Mouse (Mus musculus): ENCODE results near the gene Ipo7. TPM values are rescaled to one million over a fixed set of nuclear protein-coding genes. Genes with fewer than 3 reads are reported as not detected.

Ipo7 gene
- polyA plus RNA-seq, 1 experiment from 2014 or later: 57.6 TPM

DNA sequence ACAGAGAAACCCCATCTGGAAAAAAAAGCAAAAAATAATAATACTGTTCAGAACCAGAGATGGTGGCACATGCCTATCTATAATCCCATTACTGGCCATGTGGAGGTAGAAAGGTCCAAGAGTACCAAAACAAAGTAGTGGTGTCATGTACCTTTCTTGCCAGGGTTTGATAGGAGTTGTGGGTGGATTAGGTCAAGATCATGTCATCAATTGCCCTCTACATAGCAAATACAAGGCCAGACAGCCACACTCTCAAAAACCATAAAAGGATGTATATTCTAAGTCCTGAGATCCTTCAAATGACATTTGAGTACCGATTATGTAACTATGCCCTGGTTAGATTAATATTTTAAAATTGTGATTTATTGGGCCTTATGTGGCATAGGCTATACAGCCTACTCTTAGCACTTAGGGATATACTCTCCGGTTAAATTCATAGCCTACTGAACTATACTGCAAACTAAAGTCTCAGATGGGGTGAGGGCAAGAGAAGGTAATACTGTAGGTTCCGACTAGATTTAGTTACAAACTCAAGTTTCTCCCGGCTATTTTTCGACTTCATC is 42.1 kb downstream of the Ipo7 start:
- H3K4me1 ChIP-seq (replicated peaks; ENCODE audit: control insufficient read depth, insufficient read depth, low read length): peaks cover 21% of the 10 kb centered on the region
- H3K27ac ChIP-seq (ENCODE audit: low read length): peak overlapping the region; percentile 99
- peak overlapping the region; percentile 70 for H3K4me3 ChIP-seq (replicated peaks; ENCODE audit: low read length)
- H3K4me2 ChIP-seq (ENCODE audit: low read length): peak overlapping the region; percentile 91
- H3K36me3 ChIP-seq (ENCODE audit: control insufficient read depth, insufficient read depth): peaks cover 6% of the 10 kb centered on the region; the same call in 1 of the 2 replicates
- no peaks in the 10 kb centered on the region for H3K9me3 ChIP-seq (ENCODE audit: control insufficient read depth, low read length)
- H3K27me3 ChIP-seq (replicated peaks; ENCODE audit: control insufficient read depth, insufficient read depth, low read length): no peaks in the 10 kb centered on the region
- no peak for ATAC-seq
- WGBS: 19% methylated on average over 5 of the region's 5 CpGs
- H3K9ac ChIP-seq (replicated peaks; ENCODE audit: low read depth, low read length): peak overlapping the region; percentile 99

DNA sequence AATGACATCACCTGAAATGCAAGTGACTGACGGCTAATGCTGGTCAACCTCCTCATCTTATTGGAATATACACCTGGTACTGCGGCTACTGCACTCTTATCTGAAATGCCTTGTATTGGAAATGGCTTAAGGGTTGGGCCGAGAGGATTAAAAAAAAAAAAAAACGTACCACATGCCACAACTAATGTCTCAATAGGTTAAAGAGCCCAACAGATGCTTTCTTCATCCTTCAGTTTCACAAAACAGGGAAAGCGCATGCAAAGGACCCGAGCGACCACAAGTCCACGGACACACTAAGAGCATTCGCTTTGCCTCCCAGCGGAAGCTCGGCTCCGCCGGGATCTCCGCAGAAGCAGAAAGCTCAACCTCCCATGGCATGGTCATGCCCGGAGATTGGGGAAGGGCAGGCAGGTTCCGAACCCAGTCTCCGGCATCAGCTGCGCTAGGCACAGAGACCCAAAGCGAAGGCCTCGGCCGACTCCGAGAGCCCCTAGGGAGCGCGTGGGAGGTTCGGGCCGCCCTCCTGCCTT is 42.7 kb downstream of the Ipo7 start:
- Histone ChIP-seq H3K27ac (ENCODE audit: low read length) (peak overlapping the region; percentile 99), H3K4me1 (replicated peaks; ENCODE audit: control insufficient read depth, insufficient read depth, low read length) (peaks cover 21% of the 10 kb centered on the region), H3K9ac (replicated peaks; ENCODE audit: low read depth, low read length) (peak overlapping the region; percentile 99), H3K36me3 (ENCODE audit: control insufficient read depth, insufficient read depth) (peaks cover 6% of the 10 kb centered on the region; the same call in 1 of the 2 replicates), H3K4me3 (replicated peaks; ENCODE audit: low read length) (peak overlapping the region; percentile 70), H3K27me3 (replicated peaks; ENCODE audit: control insufficient read depth, insufficient read depth, low read length) (no peaks in the 10 kb centered on the region), H3K9me3 (ENCODE audit: control insufficient read depth, low read length) (no peaks in the 10 kb centered on the region), H3K4me2 (ENCODE audit: low read length) (peak overlapping the region; percentile 91)
- ATAC-seq: peak; percentile 13
- WGBS: under 1% methylated on average over 26 of the region's 26 CpGs

DNA sequence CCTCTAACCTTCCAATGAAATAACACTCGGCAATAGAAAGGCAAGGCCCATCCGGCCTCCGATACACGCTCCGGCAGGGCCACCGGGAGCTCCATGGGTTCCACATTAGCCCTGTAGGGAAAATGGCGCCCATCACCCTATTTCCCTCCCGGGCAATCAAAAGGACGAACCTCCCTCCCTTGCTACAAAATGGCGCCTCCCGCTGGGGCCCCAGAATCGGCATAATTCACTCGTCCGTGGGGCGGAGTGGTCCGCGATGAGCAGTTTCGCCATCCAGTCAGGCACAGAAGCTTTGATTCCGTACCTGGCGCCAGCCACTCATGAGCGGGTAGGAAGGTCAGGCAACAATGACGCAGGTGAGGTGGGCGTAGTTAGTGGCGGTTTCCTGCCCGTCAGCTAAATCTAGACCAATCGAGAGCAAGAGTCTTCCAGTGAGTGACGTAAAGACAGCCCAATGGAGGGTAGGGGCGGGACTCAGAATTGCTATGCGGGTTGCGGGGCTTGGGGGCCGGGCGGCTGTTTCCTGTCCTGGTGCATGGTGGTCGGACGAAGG is 43.2 kb downstream of the Ipo7 start, which contains the start of gene Zfp143:
Gene Zfp143 (plus strand): TSS at position 19 of the 553 bp plus-strand sequence.
- under 1% methylated on average over 34 of the region's 34 CpGs for WGBS
- no peaks in the 10 kb centered on the region for H3K27me3 ChIP-seq (replicated peaks; ENCODE audit: control insufficient read depth, insufficient read depth, low read length)
- peak within 1 kb of the TSS; percentile 100 for H3K27ac ChIP-seq (ENCODE audit: low read length)
- no peaks in the 10 kb centered on the region for H3K9me3 ChIP-seq (ENCODE audit: control insufficient read depth, low read length)
- peaks cover 6% of the 10 kb centered on the region; the same call in 1 of the 2 replicates for H3K36me3 ChIP-seq (ENCODE audit: control insufficient read depth, insufficient read depth)
- peak within 1 kb of the TSS; percentile 84 for H3K4me3 ChIP-seq (replicated peaks; ENCODE audit: low read length)
- peak within 1 kb of the TSS; percentile 91 for H3K4me2 ChIP-seq (ENCODE audit: low read length)
- peak; percentile 98 for ATAC-seq
- H3K9ac ChIP-seq (replicated peaks; ENCODE audit: low read depth, low read length): peak within 1 kb of the TSS; percentile 99
- H3K4me1 ChIP-seq (replicated peaks; ENCODE audit: control insufficient read depth, insufficient read depth, low read length): peaks cover 21% of the 10 kb centered on the region

DNA sequence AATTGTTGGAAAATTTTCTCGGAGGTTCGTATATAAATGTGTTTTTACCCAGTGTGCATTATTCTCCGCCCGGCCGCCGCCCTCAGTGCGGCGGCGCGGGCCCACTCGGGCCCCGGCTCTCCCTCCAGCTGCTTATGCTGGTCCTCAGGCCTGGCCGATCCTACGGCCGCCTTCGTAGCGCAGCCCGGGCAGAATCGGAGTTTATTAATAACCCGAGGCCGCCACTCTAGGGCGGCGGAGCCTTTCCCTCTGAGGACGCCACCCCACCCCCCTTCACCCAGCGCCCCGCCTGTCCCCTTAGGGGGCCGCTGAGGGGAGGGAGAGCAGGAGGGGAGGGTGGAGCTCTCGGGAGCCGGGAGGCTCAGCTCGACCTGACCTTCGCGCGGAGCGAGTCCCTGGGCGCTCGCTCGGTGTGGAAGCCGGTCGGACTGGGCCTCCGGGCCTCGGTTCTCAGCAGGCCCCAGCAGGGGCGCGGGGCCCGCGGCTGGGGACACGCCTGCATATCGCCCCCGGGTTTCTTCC is 43.7 kb downstream of the Ipo7 start:
- under 1% methylated on average over 48 of the region's 48 CpGs for WGBS
- H3K4me1 ChIP-seq (replicated peaks; ENCODE audit: control insufficient read depth, insufficient read depth, low read length): peaks cover 21% of the 10 kb centered on the region
- H3K36me3 ChIP-seq (ENCODE audit: control insufficient read depth, insufficient read depth): peaks cover 6% of the 10 kb centered on the region; the same call in 1 of the 2 replicates
- peak overlapping the region; percentile 100 for H3K27ac ChIP-seq (ENCODE audit: low read length)
- H3K9ac ChIP-seq (replicated peaks; ENCODE audit: low read depth, low read length): peak overlapping the region; percentile 99
- peak overlapping the region; percentile 84 for H3K4me3 ChIP-seq (replicated peaks; ENCODE audit: low read length)
- H3K27me3 ChIP-seq (replicated peaks; ENCODE audit: control insufficient read depth, insufficient read depth, low read length): no peaks in the 10 kb centered on the region
- peak; percentile 66 for ATAC-seq
- H3K9me3 ChIP-seq (ENCODE audit: control insufficient read depth, low read length): no peaks in the 10 kb centered on the region
- peak overlapping the region; percentile 51 for H3K4me2 ChIP-seq (ENCODE audit: low read length)

DNA sequence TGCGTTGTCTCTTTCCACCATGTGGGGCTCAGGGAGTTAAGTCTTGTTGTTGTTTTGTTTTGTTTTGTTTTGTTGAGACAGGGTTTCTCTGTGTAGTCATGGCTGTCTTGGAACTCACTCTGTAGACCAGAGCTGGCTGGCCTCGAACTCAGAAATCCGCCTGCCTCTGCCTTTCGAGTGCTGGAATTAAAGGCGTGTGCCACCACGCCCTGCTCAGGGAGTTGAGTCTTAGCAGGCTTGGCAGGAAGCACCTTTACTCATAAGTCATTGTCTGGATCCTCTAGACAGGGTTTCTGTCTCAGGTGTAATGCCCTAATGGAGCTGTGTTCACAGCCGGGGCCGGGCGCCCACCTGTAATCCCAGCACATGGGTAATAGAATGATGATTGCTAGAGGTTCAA is 45.7 kb downstream of the Ipo7 start:
- no peak overlapping the region for H3K4me3 ChIP-seq (replicated peaks; ENCODE audit: low read length)
- no peaks in the 10 kb centered on the region for H3K36me3 ChIP-seq (ENCODE audit: control insufficient read depth, insufficient read depth)
- ATAC-seq: no peak
- no peak overlapping the region for H3K9ac ChIP-seq (replicated peaks; ENCODE audit: low read depth, low read length)
- no peak overlapping the region for H3K27ac ChIP-seq (ENCODE audit: low read length)
- 98% methylated on average over 9 of the region's 9 CpGs for WGBS
- H3K4me2 ChIP-seq (ENCODE audit: low read length): no peak overlapping the region
- no peaks in the 10 kb centered on the region for H3K27me3 ChIP-seq (replicated peaks; ENCODE audit: control insufficient read depth, insufficient read depth, low read length)
- H3K4me1 ChIP-seq (replicated peaks; ENCODE audit: control insufficient read depth, insufficient read depth, low read length): peaks cover 21% of the 10 kb centered on the region
- H3K9me3 ChIP-seq (ENCODE audit: control insufficient read depth, low read length): no peaks in the 10 kb centered on the region

DNA sequence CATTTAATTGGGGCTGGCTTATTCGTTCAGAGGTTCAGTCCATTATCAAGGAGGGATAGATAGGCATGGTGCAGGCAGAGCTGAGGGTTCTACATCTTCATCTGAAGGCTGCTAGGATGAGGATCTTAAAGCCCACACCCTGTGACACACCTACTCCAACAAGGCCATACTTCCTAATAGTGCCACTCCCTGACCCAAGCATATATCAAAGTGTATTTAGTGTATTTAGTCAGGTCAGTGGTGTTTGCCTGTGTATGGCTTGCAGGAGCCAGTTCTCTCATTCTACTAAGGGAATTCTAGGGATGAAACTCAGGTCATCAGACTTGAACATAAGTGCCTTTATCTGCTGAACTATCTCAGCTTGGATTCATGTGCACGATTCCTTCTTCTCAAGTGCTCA is 51.0 kb downstream of the Ipo7 start:
- H3K27ac ChIP-seq (ENCODE audit: low read length): no peak overlapping the region
- H3K9ac ChIP-seq (replicated peaks; ENCODE audit: low read depth, low read length): no peak overlapping the region
- H3K36me3 ChIP-seq (ENCODE audit: control insufficient read depth, insufficient read depth): peaks cover 12% of the 10 kb centered on the region
- 89% methylated on average over 2 of the region's 2 CpGs for WGBS
- H3K9me3 ChIP-seq (ENCODE audit: control insufficient read depth, low read length): no peaks in the 10 kb centered on the region
- H3K4me3 ChIP-seq (replicated peaks; ENCODE audit: low read length): no peak overlapping the region
- ATAC-seq: no peak
- no peaks in the 10 kb centered on the region for H3K4me1 ChIP-seq (replicated peaks; ENCODE audit: control insufficient read depth, insufficient read depth, low read length)
- no peaks in the 10 kb centered on the region for H3K27me3 ChIP-seq (replicated peaks; ENCODE audit: control insufficient read depth, insufficient read depth, low read length)
- no peak overlapping the region for H3K4me2 ChIP-seq (ENCODE audit: low read length)

DNA sequence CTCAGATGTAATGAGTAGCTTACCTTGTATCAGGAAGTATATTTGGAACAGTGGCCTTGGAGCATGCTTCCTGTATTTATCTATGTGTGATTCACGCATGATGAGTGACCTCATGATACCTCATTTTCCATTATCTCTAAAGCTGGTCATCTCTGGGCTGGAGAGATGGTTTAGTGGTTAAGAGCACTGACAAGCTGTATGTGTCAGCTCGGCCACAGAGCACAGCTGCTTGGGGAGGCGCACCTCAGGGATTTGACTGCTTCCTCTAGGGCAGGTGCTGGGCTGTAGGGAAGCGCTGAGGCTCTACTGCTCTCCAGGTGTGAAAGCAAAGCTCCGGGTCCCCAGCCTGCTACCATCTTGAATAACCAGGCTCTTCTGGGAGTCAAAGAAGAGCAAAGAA is 60.1 kb downstream of the Ipo7 start:
- H3K4me1 ChIP-seq (replicated peaks; ENCODE audit: control insufficient read depth, insufficient read depth, low read length): peaks cover under 1% of the 10 kb centered on the region
- H3K27me3 ChIP-seq (replicated peaks; ENCODE audit: control insufficient read depth, insufficient read depth, low read length): no peaks in the 10 kb centered on the region
- no peak overlapping the region for H3K4me3 ChIP-seq (replicated peaks; ENCODE audit: low read length)
- no peak for ATAC-seq
- H3K4me2 ChIP-seq (ENCODE audit: low read length): no peak overlapping the region
- H3K9ac ChIP-seq (replicated peaks; ENCODE audit: low read depth, low read length): no peak overlapping the region
- H3K36me3 ChIP-seq (ENCODE audit: control insufficient read depth, insufficient read depth): peaks cover 50% of the 10 kb centered on the region
- no peak overlapping the region for H3K27ac ChIP-seq (ENCODE audit: low read length)
- H3K9me3 ChIP-seq (ENCODE audit: control insufficient read depth, low read length): no peaks in the 10 kb centered on the region
- 95% methylated on average over 5 of the region's 5 CpGs for WGBS

DNA sequence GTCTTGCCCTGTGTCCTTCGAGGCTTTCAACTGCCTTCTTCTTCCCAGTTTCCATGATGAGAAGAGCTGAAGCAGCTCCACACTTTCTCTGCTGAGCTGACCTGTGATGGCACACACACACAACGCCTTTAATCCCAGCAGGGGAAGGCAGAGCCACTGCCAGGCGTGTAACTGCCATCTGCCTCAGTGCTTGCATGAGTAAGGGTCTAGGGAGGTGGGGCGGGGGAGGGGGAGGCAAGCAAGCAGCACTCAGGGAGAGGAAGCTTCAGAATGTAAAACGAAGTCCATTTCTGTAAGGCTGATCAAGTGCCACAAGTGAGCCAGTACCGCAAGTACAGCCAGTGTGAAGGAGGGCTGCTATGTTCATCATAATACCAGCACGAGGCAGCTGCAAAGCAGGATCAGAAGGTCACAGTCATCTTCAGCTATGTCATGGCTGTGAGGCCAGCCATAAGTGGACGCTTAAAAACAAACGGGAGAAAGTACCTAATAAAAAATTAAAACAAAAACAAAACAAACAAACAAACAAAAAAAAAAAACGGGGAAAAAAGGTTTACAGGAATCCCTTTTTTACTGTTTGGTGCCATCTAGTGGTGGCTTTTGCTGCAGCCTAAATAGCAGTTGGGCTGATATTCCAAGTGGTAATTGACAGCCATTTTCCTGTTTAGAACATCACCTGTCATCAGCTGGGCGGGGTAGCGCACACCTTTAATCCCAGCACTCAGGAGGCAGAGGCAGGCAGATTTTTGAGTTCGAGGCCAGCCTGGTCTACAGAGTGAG is 65.5 kb downstream of the Ipo7 start:
- ATAC-seq: peak; percentile 72
- peaks cover 45% of the 10 kb centered on the region for H3K36me3 ChIP-seq (ENCODE audit: control insufficient read depth, insufficient read depth)
- H3K4me2 ChIP-seq (ENCODE audit: low read length): no peak overlapping the region
- peaks cover 4% of the 10 kb centered on the region for H3K4me1 ChIP-seq (replicated peaks; ENCODE audit: control insufficient read depth, insufficient read depth, low read length)
- H3K9ac ChIP-seq (replicated peaks; ENCODE audit: low read depth, low read length): no peak overlapping the region
- H3K4me3 ChIP-seq (replicated peaks; ENCODE audit: low read length): no peak overlapping the region
- 62% methylated on average over 13 of the region's 13 CpGs for WGBS
- H3K27me3 ChIP-seq (replicated peaks; ENCODE audit: control insufficient read depth, insufficient read depth, low read length): no peaks in the 10 kb centered on the region
- H3K9me3 ChIP-seq (ENCODE audit: control insufficient read depth, low read length): no peaks in the 10 kb centered on the region
- peak overlapping the region; percentile 54 for H3K27ac ChIP-seq (ENCODE audit: low read length)

DNA sequence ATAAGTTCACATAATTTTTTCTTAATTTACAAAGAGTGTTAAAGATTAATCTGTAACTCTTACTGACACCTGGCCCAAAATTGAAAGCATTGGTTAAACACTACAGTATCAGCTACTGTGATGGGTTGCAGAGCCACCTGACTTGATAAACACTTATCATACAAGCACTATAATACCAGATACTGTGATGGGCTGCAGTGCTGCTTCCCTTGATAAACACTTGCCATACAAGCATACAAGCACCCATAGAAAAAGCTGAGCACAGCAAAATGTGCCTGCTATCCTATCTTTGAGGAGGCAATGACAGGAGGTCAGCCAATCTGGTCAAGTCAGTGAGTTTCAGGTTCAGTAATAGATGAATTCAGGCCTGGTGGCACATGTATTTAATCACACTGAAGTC is 67.1 kb downstream of the Ipo7 start:
- Histone ChIP-seq H3K27ac (ENCODE audit: low read length) (no peak overlapping the region), H3K4me3 (replicated peaks; ENCODE audit: low read length) (no peak overlapping the region), H3K36me3 (ENCODE audit: control insufficient read depth, insufficient read depth) (peaks cover 35% of the 10 kb centered on the region), H3K4me2 (ENCODE audit: low read length) (no peak overlapping the region), H3K27me3 (replicated peaks; ENCODE audit: control insufficient read depth, insufficient read depth, low read length) (no peaks in the 10 kb centered on the region), H3K9me3 (ENCODE audit: control insufficient read depth, low read length) (no peaks in the 10 kb centered on the region), H3K4me1 (replicated peaks; ENCODE audit: control insufficient read depth, insufficient read depth, low read length) (peaks cover 4% of the 10 kb centered on the region), H3K9ac (replicated peaks; ENCODE audit: low read depth, low read length) (no peak overlapping the region)
- no peak for ATAC-seq

Measured in forebrain, embryonic 16.5 days (tissue).